8 mouse cellular contexts compared by ENCODE assay signal in genomic region chr3:107759929-107760581, GRCm38 (mm10). TPM values are rescaled to one million over a fixed set of nuclear protein-coding genes. Genes with fewer than 3 reads are reported as not detected.
DNase-seq lines count a peak whose midpoint lies in the region; ATAC-seq and TF ChIP-seq lines count a peak whose summit lies in the region.

Csf1 (minus strand) TSS chr3:107760469.

- H3K79me2 ChIP-seq in macrophage (ENCODE audit: inconsistent target) = peaks cover 22% of the 10 kb centered on the region; the same call in 1 of the 2 replicates

- no peaks in the 10 kb centered on the region for H3K9me3 ChIP-seq in hindbrain, embryonic 16.5 days (ENCODE audit: control insufficient read depth, low read length)

- H3K4me1 ChIP-seq in hindbrain, embryonic 16.5 days (ENCODE audit: control insufficient read depth, insufficient read depth, low read depth, low read length) = peaks cover 25% of the 10 kb centered on the region

- in situ Hi-C loops in Patski (cut with MboI; ENCODE audit: low pct_unique_long_range_greater_than_20kb) = loop anchor here (5.0 to 10.0 kb wide), 2 partner anchors 102 to 195 kb away; no protein-coding TSS in a partner anchor

- peak within 1 kb of the TSS; percentile 87 for H3K9ac ChIP-seq in hindbrain, embryonic 16.5 days (ENCODE audit: low read depth, low read length)

- WGBS in hindbrain, embryonic 16.5 days = under 1% methylated on average over 53 of the region's 56 CpGs
- 2% methylated on average over 50 of the region's 56 CpGs for WGBS in macrophage (ENCODE audit: missing documents)

- peak within 1 kb of the TSS; percentile 97 for H3K27ac ChIP-seq in gastrocnemius, adult 2 months
- H3K27ac ChIP-seq in hindbrain, embryonic 16.5 days (ENCODE audit: low read depth, low read length) = peak within 1 kb of the TSS; percentile 85
- no peak within 1 kb of the TSS; the same call in 1 of the 2 replicates for H3K27ac ChIP-seq in macrophage

- no peak for TF ChIP-seq CTCF in Patski (IDR thresholded peaks at IDR 0.05)
- peak; percentile 38; the same call in 1 of the 2 replicates for TF ChIP-seq CTCF in gastrocnemius, adult 2 months (IDR thresholded peaks at IDR 0.05)

- peak within 1 kb of the TSS; percentile 98 for H3K4me3 ChIP-seq in gastrocnemius, adult 2 months
- peak within 1 kb of the TSS; percentile 71 for H3K4me3 ChIP-seq in hindbrain, embryonic 16.5 days (ENCODE audit: low read length)
- peak within 1 kb of the TSS; percentile 54 for H3K4me3 ChIP-seq in macrophage (ENCODE audit: inconsistent target)

- CTCF ChIA-PET in Patski (lab: Charles Lee) = interaction anchor here (0.8 to 2.4 kb wide), 22 partner anchors 12 to 189 kb away, joined by 3 to 13 read pairs (median 4); no protein-coding TSS in a partner anchor

- H3K4me2 ChIP-seq in hindbrain, embryonic 16.5 days (ENCODE audit: low read length) = peak within 1 kb of the TSS; percentile 95

- POLR2A ChIA-PET in Patski (lab: Charles Lee) = interaction anchor here (0.6 to 5.1 kb wide), 29 partner anchors 9 to 119 kb away, joined by 3 to 38 read pairs (median 4); partner anchors contain the start of gene Ahcyl1

- intact Hi-C loops in gastrocnemius, adult 2 months (cut with DNase I) = loop anchor here (5.0 kb wide), 1 partner anchor 82 kb away; no protein-coding TSS in a partner anchor

- peak; percentile 86 for DNase-seq in Patski (ENCODE audit: low read depth, low spot score)
- peak; percentile 86 to 87 for DNase-seq in cerebellum, postnatal 25 days
- peak; percentile 91 for DNase-seq in gastrocnemius, adult 2 months
- peak; percentile 56 to 68 for DNase-seq in left cerebral cortex, adult 18-20 months (ENCODE audit: low spot score in 2 of 2)
- peak; percentile 71 for DNase-seq in right cerebral cortex, adult 18-20 months
- peak; percentile 45 for DNase-seq in urinary bladder, postnatal 10 days (ENCODE audit: low spot score)

- no peaks in the 10 kb centered on the region for H3K36me3 ChIP-seq in hindbrain, embryonic 16.5 days (ENCODE audit: control insufficient read depth, insufficient read depth, low read length)
- 0 out of 2 replicates have a peak, but pooled peaks cover 8% of the 10 kb centered on the region for H3K36me3 ChIP-seq in macrophage (ENCODE audit: inconsistent target)

- no peaks in the 10 kb centered on the region for H3K27me3 ChIP-seq in Patski
- no peaks in the 10 kb centered on the region for H3K27me3 ChIP-seq in hindbrain, embryonic 16.5 days (replicated peaks; ENCODE audit: control insufficient read depth, insufficient read depth, low read length)

- ATAC-seq in Patski = peak; percentile 78
- peak; percentile 84 for ATAC-seq in hindbrain, embryonic 16.5 days

RNA-seq across cellular contexts. Expression of gene Csf1, which starts in this region (rescaled TPM):
- polyA plus RNA-seq in Patski (2021) (414 TPM), macrophage (2018) (11.6 to 36.6 TPM (median 21.9 TPM) in 3 replicates)
- total RNA-seq in gastrocnemius, adult 2 months (2021) = 1 to 10 TPM; 7.9 to 8.5 TPM
- 8.0 and 9.8 TPM in 2 replicates for polyA plus RNA-seq in hindbrain, embryonic 16.5 days (2015; fragmentation: Nextera tagmentation; extraction: Ambion mirVana)
- total RNA-seq in left cerebral cortex, adult 18-20 months (2021) = 10 to 100 TPM; 15.9 to 17.2 TPM
- total RNA-seq in macrophage (2018; cell fraction: chromatin; rRNA removed) = 100 to 1,000 TPM in 17 of 26 experiments, 10 to 100 TPM in 9; 37.5 to 743 (median 167) TPM
- total RNA-seq in macrophage (2018; cell fraction: cytosol; rRNA removed) = 100 to 1,000 TPM in 9 of 26 experiments, 10 to 100 TPM in 17; 27.4 to 307 (median 53.7) TPM
- total RNA-seq in macrophage (2018; cell fraction: nucleus; rRNA removed) = 1,000 to 10,000 TPM in 1 of 26 experiments, 100 to 1,000 TPM in 20, 10 to 100 TPM in 5; 35.1 to 1,026 (median 244) TPM

Comparison
In these comparisons a context has a peak if more than half of its experiments do, and no peak if none do; other contexts are left out.
1. RNA of gene Csf1 (polyA plus RNA-seq): 414 TPM in Patski (single experiment); 11.6 to 36.6 TPM in macrophage and 8.0 to 9.8 TPM in hindbrain, embryonic 16.5 days; every median in the first group is over 10 times any median in the second.
2. Peak in every context shown above with its lines, with median percentiles within 50 percentile points of each other: DNase-seq and H3K4me3 ChIP-seq.